Mouse (Mus musculus): Measurements from ENCODE around the gene Olfr1294. TPM values are rescaled to one million over a fixed set of nuclear protein-coding genes. Genes with fewer than 3 reads are reported as not detected.

Olfr1294 gene
- not detected in 2 replicates for polyA plus RNA-seq (2016; fragmentation: Nextera tagmentation; extraction: Ambion mirVana)

DNA sequence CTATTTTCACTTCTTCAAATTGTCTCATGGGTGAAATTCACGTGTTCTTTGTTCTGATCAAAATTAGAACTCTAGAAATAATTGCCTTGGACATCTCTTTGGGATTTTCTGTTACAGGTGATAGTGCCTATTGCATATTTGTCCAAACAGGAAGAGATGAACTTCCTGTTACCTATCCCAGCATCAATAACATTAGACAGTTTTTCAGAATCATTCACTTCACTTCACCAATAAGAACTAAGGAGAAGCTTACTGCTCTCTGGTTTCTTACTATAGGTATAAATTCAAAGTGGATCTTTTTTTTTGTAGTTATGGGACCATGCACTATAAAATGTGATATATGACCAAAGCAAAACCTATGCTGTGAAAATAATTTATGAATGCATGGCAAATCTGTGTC, at the start of gene Olfr1294:
TSS of gene Olfr1294 (minus strand) at position 101 of the 400 bp plus-strand sequence.
- Histone ChIP-seq H3K36me3 (no peaks in the 10 kb centered on the region), H3K27me3 (ENCODE audit: low read depth, poor library complexity, severe bottlenecking) (no peaks in the 10 kb centered on the region), H3K4me3 (no peak within 1 kb of the TSS), H3K9me3 (replicated peaks) (no peaks in the 10 kb centered on the region), H3K4me1 (no peaks in the 10 kb centered on the region), H3K27ac (no peak within 1 kb of the TSS)
- 81% methylated on average over 1 of the region's 1 CpGs for WGBS
- no peak for DNase-seq (ENCODE audit: low spot score)

- no peak within 1 kb of the TSS for H3K4me3 ChIP-seq
- H3K27ac ChIP-seq, result no peak within 1 kb of the TSS
- H3K4me1 ChIP-seq, result no peaks in the 10 kb centered on the region
- no peaks in the 10 kb centered on the region for H3K9me3 ChIP-seq (replicated peaks)
- DNase-seq (ENCODE audit: low spot score), result no peak
- H3K36me3 ChIP-seq, result no peaks in the 10 kb centered on the region
- no peaks in the 10 kb centered on the region for H3K27me3 ChIP-seq (ENCODE audit: low read depth, poor library complexity, severe bottlenecking)
Observed at GRCm38 (mm10) chr2:111569581-111569980, 29.5 kb upstream of the Olfr1294 start, which contains the start of gene Olfr1295. Gene Olfr1295, minus strand, starts transcription at chr2:111569681.

DNA sequence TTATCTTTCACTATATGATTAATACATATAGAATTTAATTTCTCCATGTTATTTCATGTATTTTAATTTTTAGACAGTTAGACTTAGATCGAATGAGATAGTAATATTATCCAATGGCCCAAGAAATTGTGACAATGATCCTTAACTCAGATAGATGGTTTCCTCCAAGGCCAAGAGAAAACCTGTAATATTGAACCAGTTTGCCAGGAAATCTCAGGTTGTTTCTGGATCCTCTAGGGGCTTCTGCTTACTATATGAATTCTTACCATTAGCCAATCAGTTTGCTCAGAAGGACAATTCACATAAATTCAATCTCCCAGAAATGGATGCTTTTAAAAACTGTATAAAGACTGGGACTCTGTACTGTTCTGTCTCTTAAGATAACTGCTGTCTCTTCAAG, 15.2 kb downstream of the Olfr1294 start, which contains the start of gene Olfr1293-ps:
TSS of gene Olfr1293-ps (plus strand) at position 301 of the 400 bp plus-strand sequence.
- Histone ChIP-seq H3K27me3 (ENCODE audit: low read depth, poor library complexity, severe bottlenecking) (no peaks in the 10 kb centered on the region), H3K4me1 (no peaks in the 10 kb centered on the region)
- 90% methylated on average over 1 of the region's 1 CpGs for WGBS

DNA sequence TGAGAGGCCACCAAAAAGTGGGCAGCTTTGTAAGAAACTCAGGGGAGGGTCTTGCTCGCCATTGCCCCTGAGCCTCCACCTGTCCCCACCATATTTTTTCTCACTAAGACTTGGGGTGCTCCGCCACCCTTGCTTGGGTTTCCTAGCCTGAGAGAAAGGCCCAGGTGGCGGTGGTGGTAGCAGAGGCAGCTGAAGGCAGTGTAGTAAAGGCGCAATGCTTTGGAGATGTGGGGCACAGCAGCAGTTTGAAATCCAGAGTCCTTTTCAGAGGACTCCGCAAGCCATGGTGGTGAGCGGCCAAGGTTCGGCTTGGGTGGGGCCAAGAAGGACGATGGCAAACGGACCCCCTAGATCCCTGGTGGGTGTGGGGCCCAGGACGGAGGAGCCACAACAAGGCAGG, 22.6 kb downstream of the Olfr1294 start:
- Histone ChIP-seq H3K4me3 (no peak overlapping the region), H3K27me3 (ENCODE audit: low read depth, poor library complexity, severe bottlenecking) (no peaks in the 10 kb centered on the region), H3K27ac (no peak overlapping the region), H3K4me1 (no peaks in the 10 kb centered on the region), H3K9me3 (replicated peaks) (0 out of 2 replicates have a peak, but pooled peaks cover 3% of the 10 kb centered on the region), H3K36me3 (no peaks in the 10 kb centered on the region)
- 91% methylated on average over 10 of the region's 10 CpGs for WGBS
- DNase-seq (ENCODE audit: low spot score), result no peak

More for the DNA sequence above, 15.2 kb downstream of the Olfr1294 start, which contains the start of gene Olfr1293-ps:
- Histone ChIP-seq H3K9me3 (replicated peaks) (0 out of 2 replicates have a peak, but pooled peaks cover 3% of the 10 kb centered on the region), H3K27ac (no peak within 1 kb of the TSS), H3K36me3 (no peaks in the 10 kb centered on the region), H3K4me3 (no peak within 1 kb of the TSS)
- DNase-seq (ENCODE audit: low spot score), result no peak

GRCm38 (mm10) chr2:111496880-111497279, 43.2 kb downstream of the Olfr1294 start, which contains the start of gene Olfr1291-ps1:
Gene Olfr1291-ps1, plus strand, starts transcription at chr2:111497180.
- 95% methylated on average over 3 of the region's 3 CpGs for WGBS
- Histone ChIP-seq H3K4me1 (no peaks in the 10 kb centered on the region), H3K9me3 (replicated peaks) (no peaks in the 10 kb centered on the region), H3K27ac (no peak within 1 kb of the TSS), H3K4me3 (no peak within 1 kb of the TSS), H3K36me3 (no peaks in the 10 kb centered on the region), H3K27me3 (ENCODE audit: low read depth, poor library complexity, severe bottlenecking) (no peaks in the 10 kb centered on the region)
- no peak for DNase-seq (ENCODE audit: low spot score)

DNA sequence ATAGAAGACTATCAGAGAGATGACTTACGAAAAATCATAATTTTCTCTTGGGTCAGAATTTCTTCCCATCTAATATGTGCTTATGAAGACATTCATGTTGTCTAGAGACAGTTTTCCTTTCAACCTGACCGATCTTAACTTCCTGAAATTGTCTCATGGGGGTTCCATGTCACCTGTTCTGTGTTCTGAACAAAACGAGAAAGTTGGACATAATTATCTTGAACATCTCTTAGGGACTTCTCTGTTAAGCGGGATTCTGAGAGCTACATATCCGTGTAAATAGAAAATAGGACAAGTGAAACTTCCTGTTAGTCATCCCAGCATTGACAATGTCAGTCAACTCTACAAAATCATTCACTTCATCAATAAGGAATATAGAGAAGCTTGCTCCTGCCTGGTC, 46.4 kb downstream of the Olfr1294 start, which contains the start of gene Olfr1290:
TSS of gene Olfr1290 (minus strand) at position 101 of the 400 bp plus-strand sequence.
- 80% methylated on average over 5 of the region's 5 CpGs for WGBS
- H3K27me3 ChIP-seq (ENCODE audit: low read depth, poor library complexity, severe bottlenecking), result no peaks in the 10 kb centered on the region
- no peak for DNase-seq (ENCODE audit: low spot score)
- no peaks in the 10 kb centered on the region for H3K9me3 ChIP-seq (replicated peaks)
- no peak within 1 kb of the TSS for H3K27ac ChIP-seq
- no peaks in the 10 kb centered on the region for H3K4me1 ChIP-seq
- H3K4me3 ChIP-seq, result no peak within 1 kb of the TSS
- no peaks in the 10 kb centered on the region for H3K36me3 ChIP-seq

Other genes with a start within 250 kb of the Olfr1294 start
- not detected in 2 replicates for gene Olfr1279, start 239.7 kb downstream of the Olfr1294 start, polyA plus RNA-seq (2016; fragmentation: Nextera tagmentation; extraction: Ambion mirVana)
- not detected in 2 replicates for gene Olfr1280, start 226.3 kb downstream of the Olfr1294 start, polyA plus RNA-seq (2016; fragmentation: Nextera tagmentation; extraction: Ambion mirVana)
- gene Olfr1281, start 213.8 kb downstream of the Olfr1294 start, polyA plus RNA-seq (2016; fragmentation: Nextera tagmentation; extraction: Ambion mirVana), result not detected in 2 replicates
- gene Olfr1282, start 204.2 kb downstream of the Olfr1294 start, polyA plus RNA-seq (2016; fragmentation: Nextera tagmentation; extraction: Ambion mirVana), result not detected in 2 replicates
- gene Olfr1283, start 173.5 kb downstream of the Olfr1294 start, polyA plus RNA-seq (2016; fragmentation: Nextera tagmentation; extraction: Ambion mirVana), result not detected in 2 replicates
- gene Olfr1284, start 164.8 kb downstream of the Olfr1294 start, polyA plus RNA-seq (2016; fragmentation: Nextera tagmentation; extraction: Ambion mirVana), result not detected in 2 replicates
- not detected in 2 replicates for gene Olfr1286, start 117.2 kb downstream of the Olfr1294 start, polyA plus RNA-seq (2016; fragmentation: Nextera tagmentation; extraction: Ambion mirVana)
- not detected in 2 replicates for gene Olfr1287, start 91.1 kb downstream of the Olfr1294 start, polyA plus RNA-seq (2016; fragmentation: Nextera tagmentation; extraction: Ambion mirVana)
- gene Olfr1288, start 66.2 kb downstream of the Olfr1294 start, polyA plus RNA-seq (2016; fragmentation: Nextera tagmentation; extraction: Ambion mirVana), result not detected in 2 replicates
- not detected in 2 replicates for gene Olfr1289, start 59.5 kb downstream of the Olfr1294 start, polyA plus RNA-seq (2016; fragmentation: Nextera tagmentation; extraction: Ambion mirVana)
- not detected in 2 replicates for gene Olfr1290, start 46.5 kb downstream of the Olfr1294 start, polyA plus RNA-seq (2016; fragmentation: Nextera tagmentation; extraction: Ambion mirVana)
- gene Olfr1291-ps1, start 43.1 kb downstream of the Olfr1294 start, polyA plus RNA-seq (2016; fragmentation: Nextera tagmentation; extraction: Ambion mirVana), result not detected in 2 replicates
- gene Olfr1293-ps, start 15.1 kb downstream of the Olfr1294 start, polyA plus RNA-seq (2016; fragmentation: Nextera tagmentation; extraction: Ambion mirVana), result not detected in 2 replicates
- gene Olfr1295, start 29.4 kb upstream of the Olfr1294 start, polyA plus RNA-seq (2016; fragmentation: Nextera tagmentation; extraction: Ambion mirVana), result not detected in 2 replicates
- gene Olfr1297, start 86.2 kb upstream of the Olfr1294 start, polyA plus RNA-seq (2016; fragmentation: Nextera tagmentation; extraction: Ambion mirVana), result not detected in 2 replicates
- not detected in 2 replicates for gene Olfr1298, start 108.9 kb upstream of the Olfr1294 start, polyA plus RNA-seq (2016; fragmentation: Nextera tagmentation; extraction: Ambion mirVana)
- not detected in 2 replicates for gene Olfr1299, start 121.1 kb upstream of the Olfr1294 start, polyA plus RNA-seq (2016; fragmentation: Nextera tagmentation; extraction: Ambion mirVana)
- not detected in 2 replicates for gene Olfr1301, start 210.7 kb upstream of the Olfr1294 start, polyA plus RNA-seq (2016; fragmentation: Nextera tagmentation; extraction: Ambion mirVana)
- not detected in 2 replicates for gene Olfr1302, start 237.1 kb upstream of the Olfr1294 start, polyA plus RNA-seq (2016; fragmentation: Nextera tagmentation; extraction: Ambion mirVana)